Mouse (Mus musculus) ES-Bruce4 (cell line): ENCODE measurements around the gene Flt3.
A peak's percentile ranks its signal among the peaks of the same experiment; 100 is the strongest.

Experiments
- CTCF ChIP-seq: IDR thresholded peaks from one replicate; pipeline ENCODE4 v1.8.1; 2011; ENCODE audit warnings: low read depth, low read length
- POLR2A ChIP-seq: IDR thresholded peaks from one replicate; pipeline ENCODE4 v1.8.1; 2011; ENCODE audit warnings: low read length; ENCODE audit not compliant: insufficient read depth

GRCm38 (mm10) chr5:147293127-147293910 lies 107.0 kb downstream of the Flt3 start:
- no peak for TF ChIP-seq POLR2A
- TF ChIP-seq CTCF: peak; percentile 95
